Mouse (Mus musculus) olfactory bulb, adult 2 months (tissue): ENCODE results near the gene Npm1.

ENCODE experiments used
- CTCF ChIP-seq: fragments of 200-500 bp; IDR thresholded peaks from 2 replicates; pipeline ENCODE4 v1.5.1; 2012; ENCODE audit warnings: low read depth, mild to moderate bottlenecking, low read length, moderate library complexity; ENCODE audit not compliant: insufficient read depth
- POLR2A ChIP-seq: fragments of 200-500 bp; IDR thresholded peaks from 2 replicates; pipeline ENCODE4 v1.6.1; 2012; ENCODE audit warnings: mild to moderate bottlenecking, low read depth, low read length, moderate library complexity; ENCODE audit not compliant: insufficient read depth

- no peak for TF ChIP-seq CTCF
- no peak for TF ChIP-seq POLR2A
Measured at GRCm38 (mm10) chr11:33147572-33148337, 15.3 kb downstream of the Npm1 start.
